9 mouse cellular contexts compared by ENCODE assay signal in the genomic region with DNA sequence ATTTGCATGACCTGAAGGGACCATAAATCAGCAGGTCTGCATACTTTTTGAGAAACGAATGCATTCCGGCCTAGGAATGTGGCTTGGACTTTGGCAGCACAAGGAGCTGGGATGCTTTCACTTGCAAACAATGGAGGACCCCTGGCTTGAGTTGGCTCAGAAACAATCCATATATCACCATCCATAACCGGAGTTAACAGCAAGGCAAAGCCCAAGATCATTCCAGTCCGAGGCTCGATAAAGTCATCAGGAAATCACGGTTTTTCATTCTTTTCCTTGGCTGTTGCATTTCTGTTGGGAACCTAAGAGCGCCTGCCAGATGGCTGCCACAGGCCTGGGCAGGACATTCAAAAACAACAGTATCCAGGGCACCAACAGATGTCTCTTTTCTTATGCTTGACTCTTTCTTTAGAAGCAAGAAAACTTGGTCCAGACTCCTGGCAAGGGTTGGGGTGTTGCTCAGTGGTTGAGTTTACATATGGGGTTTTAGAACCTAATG.
DNase-seq lines count a peak whose midpoint lies in the region; ATAC-seq lines count a peak whose summit lies in the region.
"Had no signal": no experiment of that assay in that cellular context is flagged by ENCODE, and none has a peak within 500 bp of the region (broad histone marks: within the 10 kb centered on the region; RNA-seq: fewer than 3 reads in every experiment).

No protein-coding gene starts in this region.

- 48% methylated on average over 7 of the region's 7 CpGs for WGBS in limb, embryonic 13.5 days

- no peak overlapping the region for H3K9ac ChIP-seq in limb, embryonic 13.5 days

- 0 out of 2 replicates have a peak, but pooled peaks cover 3% of the 10 kb centered on the region for H3K9me3 ChIP-seq in limb, embryonic 13.5 days
- H3K9me3 ChIP-seq: midbrain, embryonic 10.5 days had no signal

- no peak overlapping the region for H3K4me3 ChIP-seq in limb, embryonic 13.5 days
- H3K4me3 ChIP-seq: midbrain, embryonic 10.5 days had no signal

- no peak overlapping the region for H3K4me2 ChIP-seq in limb, embryonic 13.5 days (replicated peaks)

- no peak overlapping the region for H3K27ac ChIP-seq in limb, embryonic 13.5 days
- H3K27ac ChIP-seq: midbrain, embryonic 10.5 days had no signal

- ATAC-seq in limb, embryonic 13.5 days (ENCODE audit: low FRiP score, low read depth), result peak; percentile 69

- DNase-seq in embryo, embryonic 10.5 days (ENCODE audit: low spot score), result peak; percentile 19
- DNase-seq in embryo, embryonic 10 days (ENCODE audit: low spot score), result no peak
- DNase-seq in left cerebral cortex, postnatal 4 days, result peak; percentile 62
- DNase-seq in left cerebral cortex, adult 11 months (ENCODE audit: low spot score), result no peak
- DNase-seq in brain, adult 2 months (ENCODE audit: low read depth, low spot score), result peak; percentile 54
- no peak for DNase-seq in retina, postnatal 1 day
- DNase-seq in gastrocnemius, postnatal 14 days, result no peak

- peaks cover 17% of the 10 kb centered on the region for H3K4me1 ChIP-seq in limb, embryonic 13.5 days
- H3K4me1 ChIP-seq: midbrain, embryonic 10.5 days had no signal

- intact Hi-C loops in left cerebral cortex, postnatal 4 days (cut with DNase I), result no loop called here
- intact Hi-C loops in gastrocnemius, postnatal 14 days (cut with DNase I; ENCODE audit: low total_unique reads), result no loop called here

- H3K27me3 ChIP-seq in limb, embryonic 13.5 days, result no peaks in the 10 kb centered on the region

- no peaks in the 10 kb centered on the region for H3K36me3 ChIP-seq in limb, embryonic 13.5 days
- H3K36me3 ChIP-seq: midbrain, embryonic 10.5 days had no signal

Comparison
In these comparisons a context has a peak if more than half of its experiments do, and no peak if none do; other contexts are left out.
1. DNase-seq: peak in embryo, embryonic 10.5 days (single experiment), left cerebral cortex, postnatal 4 days (single experiment) and brain, adult 2 months (single experiment); none in embryo, embryonic 10 days (single experiment), left cerebral cortex, adult 11 months (single experiment), retina, postnatal 1 day (single experiment) and gastrocnemius, postnatal 14 days (single experiment).